Mouse (Mus musculus) liver, embryonic 14.5 days (tissue): Measurements from ENCODE around the gene Gjb4.

ENCODE experiments used
- CTCF ChIP-seq: IDR thresholded peaks from 2 replicates; pipeline ENCODE4 v1.5.1; 2016; ENCODE audit warnings: antibody characterized with exemption, low read depth, control low read depth
- EP300 ChIP-seq: IDR thresholded peaks from 2 replicates; pipeline ENCODE4 v1.6.1; 2016; ENCODE audit warnings: antibody characterized with exemption, low read depth

DNA sequence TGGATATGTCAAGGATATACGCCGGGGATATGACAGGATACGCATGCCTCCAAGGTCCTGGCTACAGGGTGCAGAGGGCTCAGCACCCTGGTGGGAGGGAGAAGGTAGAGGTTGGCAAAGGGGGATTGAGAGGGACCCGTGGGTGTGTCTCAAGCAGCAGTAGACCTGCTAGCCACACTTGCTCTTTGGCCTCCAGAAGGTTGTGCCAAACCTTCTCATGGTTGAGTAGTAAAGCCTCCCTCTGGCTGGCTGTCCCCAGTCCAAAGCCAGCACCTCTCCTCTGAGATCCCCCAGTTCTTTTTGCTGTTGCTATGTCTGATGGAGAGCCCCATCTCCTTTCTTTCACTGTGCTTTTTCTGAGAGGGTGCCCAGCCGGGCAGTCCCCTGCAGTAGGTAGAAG is 28.6 kb downstream of the Gjb4 start:
- TF ChIP-seq CTCF (no peak), EP300 (no peak)
